Mouse (Mus musculus) lung, embryonic 15.5 days (tissue): ENCODE measurements at regions not wholly inside any gene's neighbourhood (a gene's known extent, or its start where the extent isn't known, plus 50 kb on each side); places are given as distances from the start of the nearest gene placed in this dataset.

ENCODE experiments used
- ATAC-seq: fragments of 200-750 bp; cut with Nextera tagmentation; 2 replicates; pipeline ENCODE4 v1.8.0; 2017; ENCODE audit warnings: moderate number of reproducible peaks, borderline replicate concordance; ENCODE audit not compliant: low FRiP score, low TSS enrichment; ENCODE audit errors: extremely low read depth
- H3K27ac ChIP-seq: fragments of 300-500 bp; sonication (generic); 2 replicates; pipeline ENCODE4 v1.5.1; 2015; ENCODE audit warnings: moderate library complexity, mild to moderate bottlenecking, inconsistent platforms
- H3K27me3 ChIP-seq: fragments of 300-500 bp; sonication (generic); 2 replicates; pipeline ENCODE4 v1.6.1; 2015; ENCODE audit warnings: inconsistent platforms
- H3K36me3 ChIP-seq: fragments of 300-500 bp; sonication (generic); 2 replicates; pipeline ENCODE4 v1.6.1; 2015; ENCODE audit warnings: inconsistent platforms
- H3K4me1 ChIP-seq: fragments of 300-500 bp; sonication (generic); 2 replicates; pipeline ENCODE4 v1.6.1; 2015; ENCODE audit warnings: inconsistent platforms
- H3K4me2 ChIP-seq: fragments of 300-500 bp; sonication (generic); 2 replicates; pipeline ENCODE4 v1.6.1; 2015; ENCODE audit warnings: inconsistent platforms, mild to moderate bottlenecking, moderate library complexity
- H3K4me3 ChIP-seq: fragments of 300-500 bp; sonication (generic); 2 replicates; pipeline ENCODE4 v1.5.1; 2015; ENCODE audit warnings: mild to moderate bottlenecking, inconsistent platforms
- H3K9ac ChIP-seq: fragments of 300-500 bp; sonication (generic); 2 replicates; pipeline ENCODE4 v1.6.1; 2015; ENCODE audit warnings: inconsistent platforms
- H3K9me3 ChIP-seq: fragments of 300-500 bp; sonication (generic); 2 replicates; pipeline ENCODE4 v1.6.1; 2016; ENCODE audit warnings: inconsistent platforms
- WGBS: fragments of 180-500 bp; shearing (Covaris S2); methylation state at CpG from one replicate; pipeline ENCODE4 v1.1.7; 2015; 5-methylcytosine and 5-hydroxymethylcytosine counted together

DNA sequence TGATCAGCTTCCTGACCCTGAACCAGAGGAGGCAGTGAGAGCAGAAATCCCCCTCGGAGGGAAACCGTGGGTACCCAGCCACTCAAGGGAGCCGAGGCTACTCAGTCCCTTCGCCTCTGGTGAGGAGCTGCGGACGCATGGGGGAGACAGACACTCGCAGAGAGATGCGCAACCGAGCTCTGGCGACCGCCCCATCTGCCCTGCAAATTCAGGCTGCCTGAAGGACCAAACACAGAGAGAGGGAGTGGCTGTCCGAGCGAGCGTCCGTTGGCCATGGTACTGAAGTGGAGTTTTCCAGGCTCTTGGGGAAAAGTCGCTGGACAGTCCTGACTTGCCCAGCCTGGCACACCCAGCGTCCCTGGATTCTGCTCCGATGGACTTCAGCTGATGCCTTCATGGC, 95.2 kb downstream of the Mrm1 start:
- ATAC-seq, result no peak
- 6% methylated on average over 18 of the region's 18 CpGs for WGBS
- no peaks in the 10 kb centered on the region for H3K9me3 ChIP-seq
- H3K4me2 ChIP-seq, result no peak overlapping the region
- H3K9ac ChIP-seq, result no peak overlapping the region
- H3K27me3 ChIP-seq, result peaks cover 5% of the 10 kb centered on the region
- H3K36me3 ChIP-seq, result no peaks in the 10 kb centered on the region
- H3K4me3 ChIP-seq, result no peak overlapping the region
- no peaks in the 10 kb centered on the region for H3K4me1 ChIP-seq
- no peak overlapping the region for H3K27ac ChIP-seq

DNA sequence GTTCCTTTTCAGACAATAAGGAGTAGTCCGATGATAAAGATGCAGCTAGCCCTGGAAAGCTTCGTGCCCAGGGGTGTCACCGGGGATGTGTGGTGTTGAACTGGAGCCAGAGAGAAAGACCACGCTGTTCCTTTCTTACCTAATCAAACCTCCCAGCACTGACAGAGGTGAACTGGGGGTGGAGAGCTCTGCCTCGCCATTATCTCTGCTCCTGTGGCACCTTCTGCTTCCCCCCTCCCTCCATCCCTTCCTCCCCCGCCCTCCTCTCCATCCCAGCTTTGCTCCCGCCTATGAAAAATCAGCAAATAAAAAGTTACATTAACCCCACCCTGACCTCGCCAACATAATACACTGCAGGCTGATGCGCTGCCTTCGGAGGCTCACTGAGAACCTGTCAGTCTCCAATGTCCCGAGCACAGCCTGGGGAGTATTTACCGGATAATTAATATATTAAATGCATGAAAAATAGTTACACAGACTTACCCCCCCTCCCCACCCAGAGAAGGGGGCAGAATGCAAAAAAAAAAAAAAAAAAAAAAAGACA, 96.6 kb downstream of the Mrm1 start:
- Histone ChIP-seq H3K27me3 (peaks cover 5% of the 10 kb centered on the region), H3K4me2 (no peak overlapping the region), H3K9ac (no peak overlapping the region), H3K36me3 (no peaks in the 10 kb centered on the region), H3K27ac (no peak overlapping the region), H3K4me1 (no peaks in the 10 kb centered on the region), H3K4me3 (no peak overlapping the region), H3K9me3 (no peaks in the 10 kb centered on the region)
- 47% methylated on average over 12 of the region's 12 CpGs for WGBS
- no peak for ATAC-seq

DNA sequence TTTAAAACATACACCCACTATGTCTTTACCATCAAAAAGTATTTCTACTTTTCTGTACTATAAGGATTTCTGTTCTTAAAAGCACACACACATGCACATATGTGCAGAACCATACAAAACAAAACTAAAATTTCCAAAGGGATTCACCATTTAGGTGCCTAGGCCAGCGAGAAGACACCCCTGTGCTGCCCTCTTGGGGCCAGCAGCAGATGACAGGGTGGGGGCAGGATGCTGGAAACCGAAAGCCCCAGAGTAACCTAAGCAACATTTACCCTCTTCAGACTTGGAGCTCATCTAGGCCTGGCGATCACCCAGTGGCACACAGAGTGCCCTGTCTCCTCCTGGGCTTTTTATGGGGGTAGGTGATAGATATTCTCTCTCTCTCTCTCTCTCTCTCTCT, 97.3 kb downstream of the Mrm1 start:
- Histone ChIP-seq H3K27me3 (peaks cover 5% of the 10 kb centered on the region), H3K4me2 (no peak overlapping the region), H3K9me3 (no peaks in the 10 kb centered on the region), H3K36me3 (no peaks in the 10 kb centered on the region), H3K4me3 (no peak overlapping the region), H3K27ac (no peak overlapping the region), H3K9ac (no peak overlapping the region), H3K4me1 (no peaks in the 10 kb centered on the region)
- 30% methylated on average over 3 of the region's 3 CpGs for WGBS
- ATAC-seq, result no peak

DNA sequence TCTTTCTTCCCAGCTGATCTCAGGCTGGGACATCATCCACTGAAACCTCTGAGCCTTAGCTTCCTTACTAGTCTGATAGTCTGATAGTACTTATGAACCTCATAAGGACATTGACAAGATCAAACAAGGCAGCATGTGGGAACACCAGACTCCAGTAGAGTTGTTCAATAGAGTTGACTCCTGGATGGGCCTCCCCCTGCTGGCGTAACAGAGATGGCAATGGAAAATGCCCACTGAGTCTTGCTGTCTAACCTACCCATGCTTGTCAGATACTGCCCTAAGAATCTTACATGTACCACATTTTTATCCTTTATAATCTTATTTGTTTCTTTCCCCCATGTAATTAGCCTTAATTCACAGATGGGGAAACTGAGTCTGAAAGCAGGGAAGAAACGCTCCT, 98.2 kb downstream of the Mrm1 start:
- no peak overlapping the region for H3K4me3 ChIP-seq
- 70% methylated on average over 2 of the region's 2 CpGs for WGBS
- H3K27me3 ChIP-seq, result peaks cover 5% of the 10 kb centered on the region
- H3K27ac ChIP-seq, result no peak overlapping the region
- ATAC-seq, result no peak
- no peak overlapping the region for H3K4me2 ChIP-seq
- H3K9ac ChIP-seq, result no peak overlapping the region
- H3K9me3 ChIP-seq, result no peaks in the 10 kb centered on the region
- H3K4me1 ChIP-seq, result no peaks in the 10 kb centered on the region
- H3K36me3 ChIP-seq, result no peaks in the 10 kb centered on the region

DNA sequence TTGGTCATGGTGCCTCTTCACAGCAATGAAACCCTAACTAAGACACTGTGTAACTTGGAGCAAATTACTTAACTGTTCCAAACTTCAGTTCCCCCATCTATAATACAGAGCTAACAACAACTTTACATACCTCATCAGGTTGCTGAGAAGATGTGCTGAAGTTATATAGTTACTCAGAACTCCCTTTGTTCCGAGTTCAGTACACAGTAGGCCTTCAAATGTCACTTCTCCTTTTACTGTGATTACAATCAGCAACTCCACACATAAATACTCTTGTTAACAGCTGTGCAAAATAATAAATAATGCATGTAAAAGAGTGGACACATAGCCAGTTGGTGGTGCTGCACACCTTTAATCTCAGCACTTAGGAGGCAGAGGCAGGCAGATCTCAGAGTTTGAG, 99.5 kb downstream of the Mrm1 start:
- Histone ChIP-seq H3K4me2 (no peak overlapping the region), H3K4me1 (no peaks in the 10 kb centered on the region), H3K27ac (no peak overlapping the region), H3K4me3 (no peak overlapping the region), H3K9ac (no peak overlapping the region), H3K9me3 (no peaks in the 10 kb centered on the region), H3K27me3 (no peaks in the 10 kb centered on the region), H3K36me3 (no peaks in the 10 kb centered on the region)
- no peak for ATAC-seq
- 77% methylated on average over 1 of the region's 1 CpGs for WGBS

DNA sequence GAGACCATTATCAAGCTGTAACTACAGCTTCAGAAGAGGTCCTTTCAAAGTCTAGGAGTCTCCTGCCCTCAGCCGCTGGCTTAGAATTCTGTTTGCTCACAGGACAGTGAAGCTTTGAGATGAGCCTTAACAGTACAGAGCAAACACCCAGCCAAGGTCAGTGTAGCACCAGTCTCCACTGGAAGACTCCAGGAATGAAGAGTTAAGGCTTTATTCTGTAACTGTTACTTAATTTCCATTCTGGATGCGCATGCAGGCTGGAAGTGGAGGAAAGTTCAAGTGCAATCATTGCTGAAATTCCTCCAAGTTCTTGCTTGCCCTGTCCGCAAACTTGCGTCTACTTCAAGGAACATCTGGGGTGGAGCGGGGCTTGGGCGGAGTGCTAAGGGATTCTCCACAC, 106.6 kb downstream of the Mrm1 start:
- no peak overlapping the region for H3K4me2 ChIP-seq
- no peak overlapping the region for H3K27ac ChIP-seq
- 67% methylated on average over 6 of the region's 6 CpGs for WGBS
- no peak overlapping the region for H3K4me3 ChIP-seq
- no peaks in the 10 kb centered on the region for H3K36me3 ChIP-seq
- H3K9me3 ChIP-seq, result no peaks in the 10 kb centered on the region
- no peaks in the 10 kb centered on the region for H3K4me1 ChIP-seq
- no peak for ATAC-seq
- H3K27me3 ChIP-seq, result peaks cover 7% of the 10 kb centered on the region; the same call in 1 of the 2 replicates
- H3K9ac ChIP-seq, result no peak overlapping the region

DNA sequence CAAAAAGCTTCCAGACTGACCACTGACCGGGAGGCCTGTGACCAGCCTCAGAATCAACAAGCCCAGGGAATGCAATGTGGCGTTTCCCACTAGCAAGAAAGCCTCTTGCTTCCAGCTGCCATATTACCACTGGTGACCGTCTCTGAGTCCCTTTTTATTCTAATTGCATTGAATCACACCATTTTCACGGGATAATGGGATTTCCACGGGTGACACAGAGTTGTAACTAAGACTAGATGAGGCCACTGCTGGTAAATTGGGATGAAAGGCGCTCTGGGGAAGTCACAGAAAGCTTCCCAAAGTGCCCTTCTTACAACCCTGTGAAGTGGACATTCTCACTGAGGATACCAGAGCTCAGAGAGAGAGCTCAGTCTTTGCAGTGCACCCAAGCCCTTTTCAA, 107.4 kb downstream of the Mrm1 start:
- WGBS, result 42% methylated on average over 6 of the region's 6 CpGs
- Histone ChIP-seq H3K9me3 (no peaks in the 10 kb centered on the region), H3K4me1 (0 out of 2 replicates have a peak, but pooled peaks cover 1% of the 10 kb centered on the region), H3K27me3 (peaks cover 11% of the 10 kb centered on the region; the same call in 1 of the 2 replicates), H3K36me3 (no peaks in the 10 kb centered on the region), H3K4me2 (no peak overlapping the region), H3K9ac (no peak overlapping the region), H3K27ac (no peak overlapping the region), H3K4me3 (no peak overlapping the region)
- ATAC-seq, result no peak

DNA sequence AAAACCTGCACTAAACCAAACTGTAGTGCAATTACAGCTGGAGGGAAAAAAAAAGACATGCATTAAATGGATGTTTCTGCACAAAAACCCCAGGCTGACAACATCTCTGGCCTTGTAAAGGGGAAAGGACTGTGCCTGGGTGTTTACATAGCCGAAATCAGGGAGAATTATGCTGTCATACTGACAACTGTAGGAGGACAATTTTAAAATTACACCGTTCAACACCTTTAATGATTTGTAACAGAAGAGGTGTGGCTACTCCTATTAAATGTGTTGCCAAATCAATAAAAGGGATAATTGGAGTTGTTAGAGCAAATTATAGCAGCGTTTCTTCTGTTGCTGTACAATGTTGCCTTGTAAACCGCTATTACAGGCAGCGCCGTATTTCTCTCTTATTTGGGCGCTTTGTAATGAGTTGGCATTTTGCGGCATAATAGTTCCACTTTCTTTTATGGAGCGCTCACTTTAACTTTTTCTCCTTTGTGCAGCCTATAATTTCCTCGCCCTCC, 111.0 kb downstream of the Mrm1 start:
- ATAC-seq, result no peak
- Histone ChIP-seq H3K36me3 (no peaks in the 10 kb centered on the region), H3K9me3 (no peaks in the 10 kb centered on the region), H3K4me2 (no peak overlapping the region), H3K9ac (no peak overlapping the region), H3K4me1 (0 out of 2 replicates have a peak, but pooled peaks cover 7% of the 10 kb centered on the region), H3K27ac (no peak overlapping the region), H3K27me3 (peaks cover 11% of the 10 kb centered on the region; the same call in 1 of the 2 replicates), H3K4me3 (no peak overlapping the region)
- 86% methylated on average over 10 of the region's 10 CpGs for WGBS

DNA sequence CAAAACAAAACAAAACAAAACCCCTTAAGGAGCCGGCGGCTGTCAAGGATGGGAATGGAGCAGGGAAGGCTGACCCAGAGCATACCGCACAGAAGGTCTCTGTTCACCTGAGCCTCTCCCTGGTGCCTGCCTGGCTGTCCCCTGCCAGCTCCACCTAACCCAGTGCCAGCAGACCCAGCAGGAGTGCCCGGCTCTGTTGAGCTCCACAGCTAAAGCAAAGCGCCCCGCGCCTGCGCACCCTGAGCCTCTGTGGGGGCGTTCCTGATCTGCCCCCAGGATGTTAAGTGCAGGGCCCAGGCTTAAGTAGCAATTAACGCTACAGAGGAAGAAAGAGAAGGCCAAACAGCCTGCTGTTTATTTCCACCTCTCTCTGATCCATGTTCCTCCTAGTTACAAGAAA, 111.5 kb downstream of the Mrm1 start:
- H3K4me3 ChIP-seq, result no peak overlapping the region
- ATAC-seq, result no peak
- H3K4me1 ChIP-seq, result 0 out of 2 replicates have a peak, but pooled peaks cover 7% of the 10 kb centered on the region
- H3K27ac ChIP-seq, result no peak overlapping the region
- H3K9ac ChIP-seq, result no peak overlapping the region
- H3K36me3 ChIP-seq, result no peaks in the 10 kb centered on the region
- peaks cover 11% of the 10 kb centered on the region; the same call in 1 of the 2 replicates for H3K27me3 ChIP-seq
- 19% methylated on average over 10 of the region's 10 CpGs for WGBS
- no peak overlapping the region for H3K4me2 ChIP-seq
- H3K9me3 ChIP-seq, result no peaks in the 10 kb centered on the region

DNA sequence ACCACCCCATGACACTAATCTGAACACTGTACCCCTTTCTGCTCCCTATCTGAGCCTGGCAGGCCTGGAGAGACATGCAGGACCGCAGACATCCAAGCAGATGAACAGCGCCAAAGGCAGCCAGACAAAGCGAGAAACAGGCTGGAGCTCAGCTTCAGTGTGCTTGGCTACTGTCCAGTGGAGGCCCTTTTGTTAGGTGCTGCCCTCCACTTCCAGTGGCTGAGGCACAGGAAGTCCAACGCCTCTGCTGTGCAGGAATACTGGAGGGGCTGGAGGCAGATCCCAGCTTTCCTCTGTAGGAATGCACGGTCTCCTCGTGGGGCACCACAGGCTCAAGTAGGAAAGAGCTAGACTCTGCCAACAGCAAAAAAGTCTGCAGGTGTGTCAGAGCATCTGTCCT, 112.6 kb downstream of the Mrm1 start:
- H3K9me3 ChIP-seq, result no peaks in the 10 kb centered on the region
- 23% methylated on average over 6 of the region's 6 CpGs for WGBS
- no peak for ATAC-seq
- no peak overlapping the region for H3K27ac ChIP-seq
- no peak overlapping the region for H3K4me3 ChIP-seq
- no peak overlapping the region for H3K4me2 ChIP-seq
- H3K27me3 ChIP-seq, result peaks cover 16% of the 10 kb centered on the region
- H3K9ac ChIP-seq, result no peak overlapping the region
- no peaks in the 10 kb centered on the region for H3K36me3 ChIP-seq
- peaks cover 10% of the 10 kb centered on the region; the same call in 1 of the 2 replicates for H3K4me1 ChIP-seq

DNA sequence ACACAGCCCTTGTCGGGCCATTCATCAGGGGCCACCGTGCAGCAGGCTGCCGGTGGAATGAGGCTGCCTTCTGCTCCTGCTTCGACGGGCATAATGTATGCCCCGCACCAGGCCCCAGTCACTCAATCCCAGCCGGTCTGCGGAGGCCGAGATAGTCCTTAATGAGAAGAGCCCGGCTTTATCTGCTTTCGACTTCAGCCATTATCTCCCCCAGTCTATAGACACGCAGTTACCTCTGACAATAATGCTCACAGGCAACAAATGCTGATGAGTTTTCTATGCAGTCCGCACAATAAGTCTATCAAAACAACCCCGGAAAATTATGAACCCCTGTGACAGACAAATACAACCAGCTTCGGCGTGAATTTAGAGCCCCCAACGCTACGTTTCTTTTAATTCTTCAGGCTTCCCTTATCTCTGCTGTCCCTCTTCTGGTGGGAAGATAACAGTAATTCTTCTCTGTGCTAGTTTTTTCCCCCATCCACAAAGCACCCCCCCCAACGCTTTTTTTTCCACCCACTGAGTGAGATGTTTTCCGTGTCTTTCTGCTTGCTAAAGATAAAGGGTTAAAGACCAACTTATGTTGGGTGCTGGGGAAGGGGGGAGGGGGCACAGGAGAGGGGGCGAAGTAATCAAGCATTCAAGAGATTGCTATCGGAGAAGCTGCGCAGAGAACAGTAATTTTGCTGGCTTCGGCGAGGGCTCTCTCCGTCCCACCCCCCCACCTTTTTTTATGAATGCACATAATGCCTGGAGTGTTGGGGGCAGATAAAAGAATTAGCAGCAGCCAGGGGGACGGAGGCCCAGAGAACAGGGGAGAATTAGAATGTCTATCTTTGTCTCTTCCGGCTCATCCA, 117.8 kb downstream of the Mrm1 start:
- Histone ChIP-seq H3K36me3 (no peaks in the 10 kb centered on the region), H3K27me3 (peaks cover 21% of the 10 kb centered on the region), H3K4me3 (no peak overlapping the region), H3K9ac (no peak overlapping the region), H3K27ac (no peak overlapping the region), H3K4me2 (peak overlapping the region; percentile 30), H3K4me1 (peaks cover 11% of the 10 kb centered on the region), H3K9me3 (no peaks in the 10 kb centered on the region)
- no peak for ATAC-seq
- WGBS, result 3% methylated on average over 28 of the region's 28 CpGs

DNA sequence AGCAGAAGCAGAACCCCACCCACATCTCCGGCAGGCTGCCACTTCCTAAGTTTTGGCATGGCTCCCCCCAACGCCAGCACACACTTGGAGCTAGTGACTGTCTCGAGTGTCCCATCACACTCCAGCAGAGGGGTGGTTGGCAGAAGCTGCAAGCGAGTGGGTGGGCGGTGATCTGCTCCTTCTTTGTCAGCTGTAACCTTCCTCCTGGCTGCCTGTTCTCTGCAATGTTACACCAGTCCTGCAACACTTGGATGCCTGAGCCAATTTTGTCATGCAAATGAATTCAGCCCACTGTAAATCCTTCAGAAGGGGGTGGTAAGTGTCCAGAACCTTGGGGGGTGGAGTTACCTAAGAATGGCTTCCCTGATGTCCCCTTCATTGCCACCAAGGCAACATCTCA, 121.8 kb downstream of the Mrm1 start:
- Histone ChIP-seq H3K4me2 (no peak overlapping the region), H3K4me1 (peaks cover 13% of the 10 kb centered on the region), H3K36me3 (no peaks in the 10 kb centered on the region), H3K4me3 (no peak overlapping the region), H3K9me3 (no peaks in the 10 kb centered on the region), H3K9ac (no peak overlapping the region), H3K27ac (no peak overlapping the region), H3K27me3 (peaks cover 21% of the 10 kb centered on the region)
- no peak for ATAC-seq
- 27% methylated on average over 5 of the region's 5 CpGs for WGBS
